10 mouse cellular contexts compared by ENCODE assay signal in the genomic region with DNA sequence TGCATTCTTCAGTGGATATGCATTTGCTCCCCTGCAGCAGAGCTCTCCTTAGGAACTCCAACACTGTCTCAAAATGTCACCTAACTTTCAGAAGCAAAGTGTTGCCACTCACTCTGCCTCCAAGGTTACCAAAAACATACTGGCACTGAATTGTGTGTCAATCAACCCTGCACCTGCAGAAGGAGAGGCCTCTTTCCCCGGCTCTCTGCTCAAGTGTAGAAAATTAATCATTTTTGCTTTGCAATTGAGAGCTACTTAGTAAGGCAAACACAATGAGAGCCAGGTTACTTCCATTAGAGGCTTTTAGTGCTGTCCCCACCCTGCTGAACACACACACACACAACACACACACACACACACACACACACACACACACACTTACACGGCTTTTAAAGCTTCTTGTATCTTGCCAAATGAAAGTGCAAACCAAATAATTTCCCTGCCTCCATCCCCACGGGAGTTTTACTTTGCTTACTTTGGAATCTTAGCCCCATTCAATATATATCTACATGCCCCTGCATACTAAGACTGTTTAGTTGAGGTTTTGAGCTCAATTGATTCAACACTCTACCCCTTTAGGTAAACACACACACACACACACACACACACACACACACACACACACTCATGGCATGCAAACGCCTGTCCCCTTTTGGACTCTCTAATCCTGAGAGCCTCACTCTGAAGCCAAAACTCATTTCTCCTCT. TPM values are rescaled to one million over a fixed set of nuclear protein-coding genes. Genes with fewer than 3 reads are reported as not detected.
DNase-seq lines count a peak whose midpoint lies in the region; ATAC-seq and TF ChIP-seq lines count a peak whose summit lies in the region.
"Had no signal": no experiment of that assay in that cellular context is flagged by ENCODE, and none has a peak within 500 bp of the region (broad histone marks: within the 10 kb centered on the region; RNA-seq: fewer than 3 reads in every experiment).

No protein-coding gene starts in this region.

- H3K27me3 ChIP-seq in cerebellum, adult 2 months (ENCODE audit: control insufficient read depth, insufficient read depth, low read length), result no peaks in the 10 kb centered on the region
- H3K27me3 ChIP-seq in hindbrain, embryonic 13.5 days, result peaks cover 20% of the 10 kb centered on the region
- H3K27me3 ChIP-seq in midbrain, embryonic 12.5 days, result peaks cover 24% of the 10 kb centered on the region

- TF ChIP-seq CTCF in cerebellum, adult 2 months (IDR thresholded peaks at IDR 0.05; ENCODE audit: borderline replicate concordance, insufficient read depth, low read depth, low read length), result no peak

- no peaks in the 10 kb centered on the region for H3K9me3 ChIP-seq in hindbrain, embryonic 13.5 days
- no peaks in the 10 kb centered on the region for H3K9me3 ChIP-seq in midbrain, embryonic 12.5 days
- H3K9me3 ChIP-seq: intestine, embryonic 15.5 days had no signal

- peak overlapping the region; percentile 87 for H3K4me2 ChIP-seq in hindbrain, embryonic 13.5 days
- H3K4me2 ChIP-seq in midbrain, embryonic 12.5 days (replicated peaks), result peak overlapping the region; percentile 88

- peaks cover 3% of the 10 kb centered on the region; the same call in 1 of the 2 replicates for H3K4me1 ChIP-seq in cerebellum, adult 2 months (ENCODE audit: control insufficient read depth, insufficient read depth, low read length)
- peaks cover 12% of the 10 kb centered on the region for H3K4me1 ChIP-seq in hindbrain, embryonic 13.5 days (replicated peaks)
- peaks cover 11% of the 10 kb centered on the region; the same call in 1 of the 2 replicates for H3K4me1 ChIP-seq in midbrain, embryonic 12.5 days

- peak overlapping the region; percentile 97 for H3K4me3 ChIP-seq in cerebellum, adult 2 months (replicated peaks; ENCODE audit: insufficient read depth, low read depth, low read length)
- peak overlapping the region; percentile 74 for H3K4me3 ChIP-seq in hindbrain, embryonic 13.5 days
- H3K4me3 ChIP-seq in midbrain, embryonic 12.5 days, result peak overlapping the region; percentile 61
- H3K4me3 ChIP-seq: intestine, embryonic 15.5 days had no signal

- H3K36me3 ChIP-seq in hindbrain, embryonic 13.5 days, result no peaks in the 10 kb centered on the region
- H3K36me3 ChIP-seq in midbrain, embryonic 12.5 days, result no peaks in the 10 kb centered on the region
- H3K36me3 ChIP-seq: intestine, embryonic 15.5 days had no signal

- peak; percentile 42 for DNase-seq in brain, adult 2 months (ENCODE audit: low read depth, low spot score)
- peak; percentile 37 to 50 for DNase-seq in cerebellum, adult 2 months
- no peak for DNase-seq in frontal cortex, postnatal 25 days (ENCODE audit: low spot score in 2 of 2)
- DNase-seq in urinary bladder, adult 18-20 months (ENCODE audit: low spot score in 2 of 2), result no peak
- no peak for DNase-seq in heart, adult 18-20 months

- H3K9ac ChIP-seq in hindbrain, embryonic 13.5 days, result peak overlapping the region; percentile 82
- no peak overlapping the region for H3K9ac ChIP-seq in midbrain, embryonic 12.5 days (replicated peaks)
- H3K9ac ChIP-seq: intestine, embryonic 15.5 days had no signal

- no peak for ATAC-seq in hindbrain, embryonic 13.5 days (ENCODE audit: low FRiP score)
- no peak for ATAC-seq in midbrain, embryonic 12.5 days (ENCODE audit: low FRiP score, low read depth)
- ATAC-seq: intestine, embryonic 15.5 days; Patski had no signal

- TF ChIP-seq POLR2A in cerebellum, adult 2 months (IDR thresholded peaks at IDR 0.05; ENCODE audit: borderline replicate concordance, insufficient read depth, low read length), result no peak

- H3K27ac ChIP-seq in cerebellum, adult 2 months (ENCODE audit: insufficient read depth, low read length), result peak overlapping the region; percentile 93
- no peak overlapping the region; the same call in 1 of the 2 replicates for H3K27ac ChIP-seq in hindbrain, embryonic 13.5 days
- no peak overlapping the region for H3K27ac ChIP-seq in midbrain, embryonic 12.5 days (replicated peaks)
- H3K27ac ChIP-seq: intestine, embryonic 15.5 days had no signal

- whole genome bisulfite sequencing in cerebellum, adult 2 months, result 6% methylated on average over 4 of the region's 4 CpGs
- WGBS in hindbrain, embryonic 13.5 days, result 47% methylated on average over 4 of the region's 4 CpGs
- whole genome bisulfite sequencing in midbrain, embryonic 12.5 days, result 45% methylated on average over 4 of the region's 4 CpGs

RNA-seq across cellular contexts. Expression of a gene that starts 2.4 kb away (rescaled TPM):
- 25.7 and 31.3 TPM in 2 replicates for polyA plus RNA-seq in cerebellum, adult 2 months (2012; rRNA removed)
- 13.4 and 14.0 TPM in 2 replicates for polyA plus RNA-seq in hindbrain, embryonic 13.5 days (2015; fragmentation: Nextera tagmentation; extraction: Ambion mirVana)
- polyA plus RNA-seq in midbrain, embryonic 12.5 days (2016; fragmentation: Nextera tagmentation; extraction: Ambion mirVana), result 4.9 and 5.7 TPM in 2 replicates
- under 1 TPM; 0.82 to 0.87 TPM for total RNA-seq in heart, adult 18-20 months (2021)
- total RNA-seq: megakaryocyte-erythroid progenitor cell, adult 5-6 weeks had no signal
- polyA plus RNA-seq: Patski had no signal

Comparison
In these comparisons a context has a peak if more than half of its experiments do, and no peak if none do; other contexts are left out.
1. DNase-seq: peak in brain, adult 2 months (single experiment) and cerebellum, adult 2 months (2 of 2); none in frontal cortex, postnatal 25 days (0 of 2), urinary bladder, adult 18-20 months (0 of 2) and heart, adult 18-20 months (0 of 2).
2. Peak in every context shown above with its lines, with median percentiles within 50 percentile points of each other: H3K4me3 ChIP-seq.